Mouse (Mus musculus) c-Kit-positive CD71-positive TER-119-positive erythroid progenitor cells, embryonic 14.5 days (primary cell): ENCODE data around the gene Sema4b.

ENCODE experiments used
- DNase-seq: peaks from one replicate; pipeline ENCODE4 v3.0.0-alpha.2; 2013; ENCODE audit warnings: low spot score

The Sema4b gene

DNA sequence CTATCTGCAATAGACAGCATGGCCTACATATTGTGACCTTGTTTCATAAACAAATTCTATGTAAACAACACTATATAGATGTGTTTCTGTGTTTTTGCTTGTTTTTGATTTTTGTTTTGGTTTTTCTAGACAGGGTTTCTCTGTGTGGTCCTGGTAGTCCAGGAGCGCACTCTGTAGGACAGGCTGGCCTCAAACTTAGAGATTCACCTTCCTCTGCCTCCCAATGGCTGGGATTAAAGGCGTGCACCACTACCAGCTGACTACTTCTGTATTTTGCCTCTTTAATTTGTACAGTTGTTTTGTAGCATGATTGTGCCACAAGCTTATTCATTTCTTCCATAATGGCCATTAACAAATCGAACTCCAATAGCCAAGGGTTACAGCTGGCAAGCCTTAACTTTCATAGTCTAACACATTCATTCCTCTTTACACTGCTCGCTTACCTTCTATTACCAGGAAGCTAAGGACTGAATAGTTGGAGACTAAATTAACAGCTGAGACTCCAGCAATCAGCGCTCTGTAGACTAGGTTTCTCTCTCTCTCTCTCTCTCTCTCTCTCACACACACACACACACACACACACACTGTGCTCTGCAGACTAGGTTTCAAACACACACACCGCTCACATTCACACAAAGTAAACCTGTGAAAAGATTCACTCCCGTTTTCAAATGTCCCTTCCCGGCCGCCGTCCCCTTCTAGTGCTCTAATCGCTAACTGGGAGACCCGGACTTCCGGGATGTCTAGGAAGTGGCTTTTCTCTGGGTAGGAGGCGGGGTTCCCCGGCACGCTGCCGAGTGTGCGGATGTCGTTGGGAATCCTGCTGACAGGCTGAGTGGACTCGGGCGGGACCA, 82.5 kb downstream of the Sema4b start, which contains the start of gene Vps33b:
Vps33b (plus strand) TSS at position 753 of the 854 bp plus-strand sequence.
- DNase-seq: peak; percentile 94

DNA sequence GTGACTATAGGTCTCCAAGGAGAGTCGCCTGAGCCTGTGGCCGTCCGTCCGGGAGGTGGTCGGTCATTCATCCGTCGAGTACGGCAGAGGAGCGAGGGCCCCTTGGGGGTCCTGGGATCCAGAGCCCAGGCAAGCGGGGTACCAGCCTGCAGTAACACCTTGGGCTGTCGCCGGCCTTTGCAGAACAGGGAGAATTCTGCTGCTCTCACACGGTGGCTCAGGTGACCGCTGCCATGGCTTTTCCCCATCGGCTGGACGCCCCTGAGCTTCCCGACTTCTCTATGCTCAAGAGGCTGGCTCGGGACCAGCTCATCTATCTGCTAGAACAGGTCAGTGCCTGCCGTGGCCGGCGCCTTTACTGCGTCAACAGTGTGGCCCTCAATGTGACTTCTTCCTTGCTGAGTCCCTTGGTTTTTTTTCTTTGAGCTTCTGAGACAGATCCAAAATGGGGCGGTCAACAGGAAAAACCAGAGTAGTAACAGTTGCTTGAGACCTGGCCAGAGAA, 83.2 kb downstream of the Sema4b start:
- no peak for DNase-seq

DNA sequence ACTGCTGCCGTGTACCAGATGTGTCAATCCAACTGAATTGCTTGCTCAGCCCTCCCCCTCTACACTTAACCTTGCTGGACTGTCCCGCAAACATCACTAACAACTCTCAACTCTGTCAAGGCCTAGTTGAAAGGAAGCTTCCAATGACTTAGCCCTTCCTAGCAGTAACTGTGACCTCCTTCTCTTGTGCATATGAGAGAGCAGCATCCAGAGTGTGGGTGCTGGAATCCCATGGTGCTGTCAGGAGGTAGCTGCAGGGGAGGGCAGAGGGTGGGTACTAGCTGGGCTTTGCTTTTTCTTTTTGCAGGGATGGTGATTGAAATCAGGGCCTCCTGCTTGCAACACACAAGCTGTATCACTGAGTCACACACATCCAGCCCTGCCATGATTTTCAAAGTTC, 86.8 kb downstream of the Sema4b start:
- DNase-seq: no peak
